Mouse (Mus musculus): ENCODE measurements around the gene Clca2. TPM values are rescaled to one million over a fixed set of nuclear protein-coding genes. Genes with fewer than 3 reads are reported as not detected.
"Not testable (repeated sequence)": the region's sequence is repeated elsewhere in the genome, so short reads cannot be mapped to it uniquely, and the experiment has no call there.

Clca2 gene
- polyA plus RNA-seq, 1 experiment from 2014 or later = 2.9 TPM

DNA sequence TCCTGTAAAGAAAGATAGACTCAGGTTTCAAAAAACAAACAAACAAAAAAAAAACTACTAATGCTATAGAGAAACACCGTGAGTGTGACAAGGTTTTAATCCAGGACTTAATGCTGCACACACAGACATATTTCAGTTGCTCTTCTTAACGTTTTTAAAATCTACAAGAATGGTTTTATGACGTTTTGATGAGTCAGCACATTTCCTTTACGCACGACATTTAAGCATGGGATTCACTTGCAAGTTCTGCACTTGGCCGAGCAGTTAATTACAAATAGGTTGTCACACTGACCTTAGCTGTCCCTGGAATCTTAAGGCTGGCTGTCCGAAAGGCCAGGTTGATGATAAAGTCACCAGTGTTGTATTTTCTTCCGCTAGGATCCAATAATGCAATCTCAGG is 18.3 kb downstream of the Clca2 start:
- Histone ChIP-seq H3K9ac (ENCODE audit: low read length) (no peak overlapping the region), H3K27ac (replicated peaks) (no peak overlapping the region), H3K36me3 (ENCODE audit: control insufficient read depth, insufficient read depth, low read length) (no peaks in the 10 kb centered on the region), H3K4me1 (replicated peaks; ENCODE audit: control insufficient read depth, insufficient read depth) (no peaks in the 10 kb centered on the region), H3K9me3 (ENCODE audit: control insufficient read depth, low read length) (no peaks in the 10 kb centered on the region), H3K4me3 (ENCODE audit: low read depth, low read length) (no peak overlapping the region), H3K27me3 (ENCODE audit: control insufficient read depth, insufficient read depth, low read length) (no peaks in the 10 kb centered on the region), H3K4me2 (replicated peaks; ENCODE audit: low read depth) (no peak overlapping the region)
- DNase-seq (ENCODE audit: low spot score) = no peak
- ATAC-seq (ENCODE audit: low FRiP score, low TSS enrichment) = no peak
- TF ChIP-seq EP300 (optimal IDR thresholded peaks at IDR 0.05) = no peak
- 77% methylated on average over 8 of the region's 8 CpGs for WGBS

DNA sequence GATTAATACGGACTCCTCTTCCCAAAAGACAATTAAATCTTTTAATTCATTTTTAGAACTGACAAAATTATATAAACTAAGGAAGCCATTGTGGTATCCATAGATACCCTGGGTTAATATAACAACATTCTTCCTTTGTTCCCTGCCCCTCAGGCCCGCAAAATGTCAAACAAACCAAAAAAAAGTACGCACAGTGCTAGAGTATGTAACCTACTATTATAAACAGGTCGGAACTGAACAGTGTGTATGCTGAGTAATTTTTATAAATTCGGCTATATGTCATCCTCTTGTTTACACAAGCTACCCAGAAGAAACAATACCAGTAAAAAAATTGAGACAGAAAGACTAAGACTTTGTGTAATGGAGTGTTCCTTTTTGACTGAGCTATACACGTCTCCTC is 20.8 kb downstream of the Clca2 start:
- Histone ChIP-seq H3K4me2 (replicated peaks; ENCODE audit: low read depth) (no peak overlapping the region), H3K27ac (replicated peaks) (no peak overlapping the region), H3K27me3 (ENCODE audit: control insufficient read depth, insufficient read depth, low read length) (no peaks in the 10 kb centered on the region), H3K4me1 (replicated peaks; ENCODE audit: control insufficient read depth, insufficient read depth) (no peaks in the 10 kb centered on the region), H3K4me3 (ENCODE audit: low read depth, low read length) (no peak overlapping the region), H3K9ac (ENCODE audit: low read length) (no peak overlapping the region), H3K36me3 (ENCODE audit: control insufficient read depth, insufficient read depth, low read length) (no peaks in the 10 kb centered on the region), H3K9me3 (ENCODE audit: control insufficient read depth, low read length) (no peaks in the 10 kb centered on the region)
- 25% methylated on average over 6 of the region's 6 CpGs for WGBS
- TF ChIP-seq CTCF (IDR thresholded peaks at IDR 0.05; ENCODE audit: low read depth) (no peak), EP300 (optimal IDR thresholded peaks at IDR 0.05) (no peak)
- DNase-seq (ENCODE audit: low spot score) = no peak
- no peak for ATAC-seq (ENCODE audit: low FRiP score, low TSS enrichment)

- Histone ChIP-seq H3K9me3 (ENCODE audit: control insufficient read depth, low read length) (no peaks in the 10 kb centered on the region), H3K36me3 (ENCODE audit: control insufficient read depth, insufficient read depth, low read length) (no peaks in the 10 kb centered on the region), H3K9ac (ENCODE audit: low read length) (no peak overlapping the region), H3K27me3 (ENCODE audit: control insufficient read depth, insufficient read depth, low read length) (no peaks in the 10 kb centered on the region), H3K4me1 (replicated peaks; ENCODE audit: control insufficient read depth, insufficient read depth) (no peaks in the 10 kb centered on the region), H3K4me3 (ENCODE audit: low read depth, low read length) (no peak overlapping the region), H3K4me2 (replicated peaks; ENCODE audit: low read depth) (no peak overlapping the region), H3K27ac (replicated peaks) (no peak overlapping the region)
- DNase-seq (ENCODE audit: low spot score) (no peak), ATAC-seq (ENCODE audit: low FRiP score, low TSS enrichment) (peak; percentile 90)
- TF ChIP-seq EP300 (optimal IDR thresholded peaks at IDR 0.05) (no peak), CTCF (IDR thresholded peaks at IDR 0.05; ENCODE audit: low read depth) (no peak)
- WGBS = 79% methylated on average over 3 of the region's 3 CpGs
These were observed 26.9 kb downstream of the Clca2 start for GRCm38 (mm10) chr3:145072339-145072738.

GRCm38 (mm10) chr3:145068964-145069363 is 30.3 kb downstream of the Clca2 start:
- WGBS = 70% methylated on average over 4 of the region's 4 CpGs
- ATAC-seq (ENCODE audit: low FRiP score, low TSS enrichment) (no peak), DNase-seq (ENCODE audit: low spot score) (no peak)
- H3K4me3 ChIP-seq (ENCODE audit: low read depth, low read length) = no peak overlapping the region
- no peak overlapping the region for H3K4me2 ChIP-seq (replicated peaks; ENCODE audit: low read depth)
- H3K27me3 ChIP-seq (ENCODE audit: control insufficient read depth, insufficient read depth, low read length) = no peaks in the 10 kb centered on the region
- H3K9ac ChIP-seq (ENCODE audit: low read length) = no peak overlapping the region
- H3K9me3 ChIP-seq (ENCODE audit: control insufficient read depth, low read length) = no peaks in the 10 kb centered on the region
- TF ChIP-seq EP300 (optimal IDR thresholded peaks at IDR 0.05) (no peak), CTCF (IDR thresholded peaks at IDR 0.05; ENCODE audit: low read depth) (no peak)
- H3K4me1 ChIP-seq (replicated peaks; ENCODE audit: control insufficient read depth, insufficient read depth) = no peaks in the 10 kb centered on the region
- no peaks in the 10 kb centered on the region for H3K36me3 ChIP-seq (ENCODE audit: control insufficient read depth, insufficient read depth, low read length)
- no peak overlapping the region for H3K27ac ChIP-seq (replicated peaks)

- 93% methylated on average over 3 of the region's 3 CpGs for WGBS
- not testable (repeated sequence) for H3K4me3 ChIP-seq (ENCODE audit: low read depth, low read length); H3K9ac ChIP-seq (ENCODE audit: low read length); H3K4me1 ChIP-seq (replicated peaks; ENCODE audit: control insufficient read depth, insufficient read depth); H3K36me3 ChIP-seq (ENCODE audit: control insufficient read depth, insufficient read depth, low read length); H3K4me2 ChIP-seq (replicated peaks; ENCODE audit: low read depth); H3K9me3 ChIP-seq (ENCODE audit: control insufficient read depth, low read length); H3K27me3 ChIP-seq (ENCODE audit: control insufficient read depth, insufficient read depth, low read length); ATAC-seq (ENCODE audit: low FRiP score, low TSS enrichment); H3K27ac ChIP-seq (replicated peaks); DNase-seq (ENCODE audit: low spot score)
These were observed 44.1 kb downstream of the Clca2 start for GRCm38 (mm10) chr3:145055138-145055537.

- H3K4me2 ChIP-seq (replicated peaks; ENCODE audit: low read depth) = no peak overlapping the region
- no peaks in the 10 kb centered on the region for H3K9me3 ChIP-seq (ENCODE audit: control insufficient read depth, low read length)
- WGBS = 39% methylated on average over 3 of the region's 3 CpGs
- no peaks in the 10 kb centered on the region for H3K36me3 ChIP-seq (ENCODE audit: control insufficient read depth, insufficient read depth, low read length)
- H3K9ac ChIP-seq (ENCODE audit: low read length) = no peak overlapping the region
- no peak overlapping the region for H3K4me3 ChIP-seq (ENCODE audit: low read depth, low read length)
- DNase-seq (ENCODE audit: low spot score) = no peak
- TF ChIP-seq CTCF (IDR thresholded peaks at IDR 0.05; ENCODE audit: low read depth) (no peak), EP300 (optimal IDR thresholded peaks at IDR 0.05) (no peak)
- no peaks in the 10 kb centered on the region for H3K4me1 ChIP-seq (replicated peaks; ENCODE audit: control insufficient read depth, insufficient read depth)
- no peaks in the 10 kb centered on the region for H3K27me3 ChIP-seq (ENCODE audit: control insufficient read depth, insufficient read depth, low read length)
- ATAC-seq (ENCODE audit: low FRiP score, low TSS enrichment) = no peak
- H3K27ac ChIP-seq (replicated peaks) = no peak overlapping the region
These were observed 49.4 kb downstream of the Clca2 start for GRCm38 (mm10) chr3:145049820-145050219.
